Mouse (Mus musculus) kidney, postnatal 10 days (tissue): ENCODE measurements around the gene Sox2.

ENCODE experiments used
- DNase-seq: peaks from one replicate; pipeline ENCODE4 v3.0.0; 2021; ENCODE audit warnings: mixed read lengths

The Sox2 gene

GRCm38 (mm10) chr3:34661341-34662007, 11.3 kb downstream of the Sox2 start:
- DNase-seq = no peak

- DNase-seq = no peak
Observed at GRCm38 (mm10) chr3:34662008-34662711, 12.0 kb downstream of the Sox2 start.

GRCm38 (mm10) chr3:34662712-34663655, 12.8 kb downstream of the Sox2 start:
- DNase-seq = no peak

- DNase-seq = peak; percentile 23
Observed at GRCm38 (mm10) chr3:34663701-34664635, 13.8 kb downstream of the Sox2 start.

- DNase-seq = no peak
Observed at GRCm38 (mm10) chr3:34664636-34665531, 14.7 kb downstream of the Sox2 start.

GRCm38 (mm10) chr3:34665751-34666665, 15.8 kb downstream of the Sox2 start:
- no peak for DNase-seq

GRCm38 (mm10) chr3:34667180-34667579, 17.0 kb downstream of the Sox2 start:
- no peak for DNase-seq

GRCm38 (mm10) chr3:34667881-34668817, 17.9 kb downstream of the Sox2 start:
- no peak for DNase-seq

GRCm38 (mm10) chr3:34671024-34671660, 20.9 kb downstream of the Sox2 start:
- no peak for DNase-seq

- DNase-seq = no peak
Observed at GRCm38 (mm10) chr3:34678840-34679239, 28.6 kb downstream of the Sox2 start.

- no peak for DNase-seq
Observed at GRCm38 (mm10) chr3:34679439-34679838, 29.2 kb downstream of the Sox2 start.

GRCm38 (mm10) chr3:34679921-34680320, 29.7 kb downstream of the Sox2 start:
- no peak for DNase-seq

- DNase-seq = no peak
Observed at GRCm38 (mm10) chr3:34688072-34688471, 37.9 kb downstream of the Sox2 start.

- peak; percentile 14 for DNase-seq
Observed at GRCm38 (mm10) chr3:34691703-34692393, 41.6 kb downstream of the Sox2 start.

GRCm38 (mm10) chr3:34692394-34692745, 42.2 kb downstream of the Sox2 start:
- DNase-seq = no peak
